Mouse (Mus musculus) layer of hippocampus, postnatal 36 days (tissue): ENCODE data around the gene Mtmr6. TPM values are rescaled to one million over a fixed set of nuclear protein-coding genes. Genes with fewer than 3 reads are reported as not detected.
A peak's percentile ranks its signal among the peaks of the same experiment; 100 is the strongest.

Source experiments
- DNase-seq, 2 experiments: peaks; one replicate each; pipeline ENCODE4 v3.0.0; 2022
- total RNA-seq, 2 experiments: library from RNA; stranded (reverse); gene quantifications; 2 replicates each; pipeline ENCODE4 v1.2.3; 2021

The Mtmr6 gene
- total RNA-seq: 100 to 1,000 TPM; 109 to 110 TPM

DNA sequence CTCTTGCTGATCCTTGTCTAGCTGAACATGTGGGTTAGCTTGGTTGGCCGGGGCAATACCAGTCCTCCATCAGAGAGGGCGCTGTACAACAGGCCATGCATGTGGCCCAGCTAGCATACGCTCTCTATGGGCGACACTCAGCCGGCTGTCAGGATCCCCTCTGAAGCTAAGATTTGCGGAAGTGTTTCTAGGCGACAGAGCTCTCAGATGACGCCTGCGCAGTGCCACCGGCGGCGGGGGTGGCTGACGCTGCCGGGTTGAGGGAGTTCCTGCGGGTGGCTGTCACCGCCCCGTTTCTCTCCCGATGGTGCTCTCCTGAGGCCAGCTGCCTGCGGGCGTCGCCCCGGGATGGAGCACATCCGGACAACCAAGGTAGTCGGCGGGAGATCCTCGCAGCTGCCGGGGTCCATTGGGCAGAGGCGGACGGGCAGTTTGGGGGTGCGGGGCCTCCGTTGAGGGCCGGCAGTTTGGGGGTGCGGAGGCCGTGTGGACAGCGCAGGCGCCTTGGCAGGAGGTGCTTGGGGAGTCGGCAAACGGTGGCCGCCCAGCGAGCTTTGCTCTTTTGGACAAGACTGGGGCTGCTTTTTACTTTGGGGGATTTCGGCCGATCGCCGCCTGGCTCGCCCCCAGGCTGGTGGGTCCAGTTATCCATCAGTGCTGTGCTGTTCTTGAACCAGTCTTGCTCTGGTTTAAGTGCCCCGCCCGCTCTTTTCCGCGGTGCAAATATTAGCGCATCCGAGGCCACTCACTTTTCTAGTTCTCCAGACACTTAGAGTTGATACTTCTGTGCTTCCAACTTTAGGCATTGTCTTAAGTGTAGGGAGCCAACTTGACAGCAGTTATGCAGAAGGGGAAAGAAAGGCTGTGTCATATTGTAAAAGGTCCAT lies at the start of gene Mtmr6:
Gene Mtmr6, plus strand, starts transcription at position 239 of the 887 bp plus-strand sequence.
- peak; percentile 93 to 94 for DNase-seq

DNA sequence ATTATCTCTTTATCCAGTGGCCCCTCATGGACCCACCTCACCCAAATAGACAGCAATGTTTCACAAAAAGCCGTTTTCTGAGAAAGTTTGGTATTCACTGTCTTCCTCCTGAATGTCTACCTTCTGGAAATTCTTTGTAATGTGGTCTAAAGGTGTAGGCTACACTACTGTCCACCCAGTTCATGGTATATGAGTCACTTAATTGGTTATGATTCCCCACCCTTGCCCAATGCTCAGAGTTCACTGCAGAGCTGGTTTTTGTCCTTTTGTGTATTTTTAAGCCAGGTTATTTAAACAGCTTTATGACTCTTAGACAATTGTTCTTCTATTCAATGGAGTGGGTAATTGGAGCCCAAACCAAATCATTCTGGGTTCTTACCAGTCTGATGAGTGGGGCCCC lies 48.9 kb upstream of the Mtmr6 start:
- DNase-seq: no peak

DNA sequence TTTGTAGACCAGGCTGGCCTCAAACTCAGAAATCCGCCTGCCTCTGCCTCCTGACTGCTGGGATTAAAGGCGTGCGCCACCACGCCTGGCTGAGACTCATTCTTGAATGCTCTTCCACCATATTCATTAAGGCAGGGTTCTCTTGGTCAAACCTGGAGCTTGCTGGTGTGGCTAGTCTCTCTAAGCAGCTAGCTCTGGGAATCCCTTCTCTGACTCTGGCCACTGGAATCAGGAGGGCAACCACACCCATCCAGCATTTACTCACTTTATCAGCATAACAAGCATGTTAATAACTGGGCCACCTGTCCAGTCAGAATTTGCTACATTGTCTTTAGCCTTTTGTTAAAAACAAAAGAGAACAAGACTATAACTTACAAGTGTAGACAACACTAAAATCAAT lies 47.4 kb upstream of the Mtmr6 start:
- DNase-seq: no peak

DNA sequence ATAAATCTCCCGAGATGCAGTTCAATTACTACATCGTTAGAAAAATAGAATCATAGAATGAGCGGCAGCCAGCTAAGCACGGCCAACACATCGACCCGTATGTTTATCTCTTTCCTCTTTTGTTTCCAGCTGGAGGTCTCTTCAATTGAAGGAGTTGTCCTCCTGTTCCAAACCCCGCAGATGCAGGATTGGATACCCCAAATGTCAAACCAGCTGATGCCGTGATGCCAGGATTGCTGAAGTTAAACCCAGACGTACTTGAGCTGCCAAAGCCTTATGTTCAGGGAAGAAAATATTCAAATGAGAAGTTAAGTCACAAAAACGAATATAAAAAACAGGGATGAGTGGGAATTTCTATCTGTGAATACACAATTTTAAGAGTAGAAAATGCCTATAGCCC lies 45.1 kb upstream of the Mtmr6 start:
- DNase-seq: peak; percentile 58 to 67

DNA sequence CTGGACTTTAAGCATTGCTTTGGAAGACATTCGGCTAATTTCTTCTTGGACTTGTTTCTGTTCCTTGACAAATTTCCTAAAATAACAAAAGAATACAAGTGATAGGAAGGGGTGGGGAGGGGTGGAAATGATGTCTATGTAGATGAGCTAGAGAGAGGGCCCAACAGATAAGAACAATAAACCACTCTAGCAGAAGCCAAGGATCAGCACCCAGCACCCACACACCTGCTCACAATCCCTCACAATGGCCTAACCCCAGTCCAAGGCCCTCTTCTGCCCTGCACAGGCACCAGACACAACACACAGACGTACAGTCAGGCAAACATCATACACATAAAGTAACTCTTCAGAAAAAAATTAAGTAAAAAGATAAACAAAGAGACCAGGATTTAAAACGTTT lies 26.5 kb upstream of the Mtmr6 start:
- DNase-seq: no peak

DNA sequence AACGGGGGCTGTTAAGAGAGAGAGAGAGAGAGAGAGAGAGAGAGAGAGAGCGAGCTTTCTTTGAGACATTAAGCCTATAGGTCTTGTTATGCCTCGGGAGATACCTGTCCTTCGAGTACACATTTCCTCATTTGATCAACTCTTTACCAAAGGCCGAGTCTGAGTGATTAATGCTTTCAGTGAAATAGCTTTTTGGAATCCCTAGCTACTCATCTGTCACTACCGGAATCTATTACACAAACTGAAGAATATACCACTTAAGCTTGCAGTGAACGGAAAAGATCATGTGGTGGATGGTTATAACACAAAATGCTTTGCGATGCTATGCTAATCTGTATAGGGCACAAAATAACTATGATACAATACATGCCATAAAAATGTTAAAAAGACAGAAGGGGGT lies 14.7 kb upstream of the Mtmr6 start:
- DNase-seq: no peak

DNA sequence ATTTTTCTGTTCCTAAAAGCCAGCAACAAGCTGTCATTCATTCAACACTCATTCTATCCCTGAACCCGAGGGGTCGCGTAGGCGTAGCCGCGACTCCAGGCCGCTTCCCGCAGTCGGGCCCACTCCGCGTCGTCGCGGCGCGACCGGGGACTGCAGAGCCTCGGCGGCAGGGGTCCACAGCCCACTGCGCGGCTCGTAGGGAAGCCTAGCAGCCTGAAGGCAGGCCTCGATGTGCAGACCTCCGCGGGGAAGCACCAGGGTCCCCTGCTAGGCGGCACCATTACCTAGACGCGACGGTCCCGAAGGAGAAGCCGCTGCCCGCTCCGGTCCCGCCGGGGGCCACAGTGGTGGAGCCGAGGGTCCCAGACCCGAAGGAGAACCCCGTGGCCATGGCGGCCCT lies 14.1 kb upstream of the Mtmr6 start:
- no peak for DNase-seq

DNA sequence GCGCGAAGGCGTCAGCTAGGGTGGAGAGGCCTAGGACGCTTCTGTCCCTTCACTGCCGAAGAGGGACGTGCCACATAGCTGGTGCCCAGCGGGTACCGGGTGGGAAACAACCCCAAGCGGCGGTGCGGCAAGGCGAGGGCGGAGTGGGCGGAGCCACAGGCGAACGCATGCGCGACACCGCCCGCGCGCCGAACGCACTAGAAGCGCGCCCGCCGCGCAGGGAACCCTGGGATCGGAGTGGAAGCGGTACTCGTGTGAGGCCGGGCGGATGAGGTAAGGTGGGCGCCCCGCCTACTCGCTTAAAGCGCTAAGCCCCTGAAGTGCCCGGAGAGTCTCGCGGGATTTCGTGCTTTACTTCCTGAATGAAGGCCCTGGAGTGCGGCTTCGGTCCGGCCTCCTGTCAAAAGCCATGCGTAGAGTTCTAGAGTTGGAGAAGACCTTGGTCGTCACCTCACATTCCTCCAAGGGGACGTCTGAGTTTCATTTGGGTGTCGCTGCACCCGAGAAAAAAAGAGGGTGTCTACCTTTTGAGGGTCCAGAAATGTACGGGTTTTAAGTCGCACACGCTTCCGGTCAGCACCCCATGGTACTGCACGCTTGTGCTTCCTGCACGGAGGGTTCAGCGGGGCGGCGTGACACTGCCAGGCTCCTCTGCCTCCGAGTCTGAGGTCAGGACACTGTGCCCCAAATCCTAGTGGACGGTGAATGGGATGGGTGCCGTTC lies 13.6 kb upstream of the Mtmr6 start, which contains the start of the genes Nupl1 and Gm49336:
Gene Nupl1, minus strand, starts transcription at position 151 of the 723 bp plus-strand sequence.
Gene Gm49336, minus strand, starts transcription at position 227 of the 723 bp plus-strand sequence.
- DNase-seq: peak; percentile 98

DNA sequence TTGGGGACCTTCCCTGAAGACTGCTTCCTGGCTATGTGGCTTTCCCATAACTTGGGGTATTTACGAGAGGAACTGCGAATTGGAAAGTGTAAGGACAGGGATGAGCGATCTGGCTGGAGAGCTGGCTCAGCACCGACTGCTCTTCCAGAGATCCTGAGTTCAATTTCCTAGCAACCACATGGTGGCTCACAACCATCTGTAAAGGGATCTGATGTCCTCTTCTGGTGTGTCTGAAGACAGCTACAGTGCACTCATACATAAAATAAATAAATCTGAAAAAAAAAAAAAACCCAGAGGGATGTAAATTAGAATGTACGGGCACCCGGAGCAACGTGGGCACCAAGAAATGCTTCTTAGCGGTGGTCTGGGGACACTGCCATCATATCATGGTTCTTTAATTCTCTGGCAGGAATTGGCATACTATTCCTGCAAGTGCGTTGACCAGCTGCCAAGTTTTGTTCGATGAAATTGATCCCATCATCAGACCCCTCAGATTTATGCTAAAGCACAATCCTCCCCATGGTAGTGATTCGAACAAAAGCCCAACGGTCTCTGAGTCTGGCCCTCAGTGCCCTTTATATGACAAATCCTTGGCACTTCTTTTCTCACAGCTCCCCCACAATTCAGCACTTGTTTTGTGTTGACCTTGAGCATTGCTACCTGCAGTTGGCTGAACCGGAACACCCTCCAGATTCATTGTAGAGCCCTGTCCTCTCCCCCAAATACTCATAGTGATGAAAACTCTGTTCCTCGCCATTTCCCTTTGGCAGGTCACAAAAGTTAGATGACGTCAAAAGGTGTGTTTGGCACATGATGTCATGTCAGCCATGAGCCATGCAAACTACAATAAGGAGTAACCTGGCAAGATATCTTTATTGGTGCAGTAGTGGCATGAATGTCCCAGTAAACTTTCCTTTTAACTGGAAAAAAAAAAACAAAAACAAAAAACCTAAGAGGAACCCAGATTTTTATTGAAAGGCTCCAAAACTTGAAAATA lies 12.7 kb upstream of the Mtmr6 start:
- DNase-seq: no peak

DNA sequence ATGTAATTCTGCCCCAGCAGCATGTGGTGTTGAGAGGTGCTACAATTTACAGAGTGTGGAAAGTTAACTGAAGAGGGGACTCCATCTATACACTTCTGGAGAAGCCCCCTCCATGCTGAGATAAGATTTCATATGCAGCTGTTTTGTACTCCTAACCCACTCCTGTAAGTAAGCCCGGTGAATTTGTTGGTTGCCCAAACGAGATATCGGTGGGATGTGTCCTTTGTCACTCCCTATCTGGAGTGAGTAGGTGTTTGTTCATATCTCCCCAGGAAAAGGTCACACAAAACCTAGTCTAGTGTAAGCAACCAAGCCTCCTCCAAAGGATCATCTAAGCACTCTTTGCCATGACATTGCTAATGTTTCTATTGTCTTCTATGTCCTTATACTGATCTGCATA lies 11.6 kb upstream of the Mtmr6 start:
- DNase-seq: no peak

DNA sequence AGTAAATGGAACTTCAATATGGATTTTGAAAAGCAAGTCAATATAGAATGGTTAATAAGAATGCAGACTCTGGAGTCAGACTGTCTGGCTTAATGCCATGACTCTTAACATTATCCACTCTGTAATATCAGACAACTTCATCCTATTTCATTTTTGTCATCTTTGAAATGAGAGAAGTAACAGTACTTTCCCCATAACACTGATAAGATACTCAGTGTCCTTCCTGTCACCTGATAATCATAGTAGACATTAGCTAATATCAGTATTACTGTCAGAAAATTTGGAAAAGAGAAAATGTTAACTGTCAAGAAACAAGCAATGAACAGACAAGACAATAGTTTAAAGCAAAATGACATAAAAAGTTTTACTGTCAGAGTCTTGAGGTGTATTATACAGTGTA lies 10.3 kb upstream of the Mtmr6 start:
- DNase-seq: no peak

DNA sequence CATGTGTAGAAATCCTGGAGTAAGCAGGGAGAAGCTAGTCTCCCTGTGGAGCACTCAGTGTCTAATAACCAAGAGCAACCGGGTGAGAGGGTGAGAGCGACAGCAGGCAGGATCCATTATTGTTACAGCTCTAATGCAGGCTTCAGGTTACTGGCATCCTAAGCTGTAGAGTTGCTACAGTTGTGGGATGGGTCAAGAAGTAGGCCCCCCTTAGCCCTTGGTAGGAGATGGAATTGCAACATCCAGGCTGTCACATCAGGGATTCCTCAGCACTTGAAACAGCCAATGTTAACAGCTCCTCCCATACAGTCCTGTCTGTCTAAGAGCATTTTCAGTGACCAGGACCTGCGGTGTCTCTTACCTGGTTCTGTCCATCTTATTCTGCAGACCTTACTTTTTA lies 8.7 kb upstream of the Mtmr6 start:
- DNase-seq: no peak

DNA sequence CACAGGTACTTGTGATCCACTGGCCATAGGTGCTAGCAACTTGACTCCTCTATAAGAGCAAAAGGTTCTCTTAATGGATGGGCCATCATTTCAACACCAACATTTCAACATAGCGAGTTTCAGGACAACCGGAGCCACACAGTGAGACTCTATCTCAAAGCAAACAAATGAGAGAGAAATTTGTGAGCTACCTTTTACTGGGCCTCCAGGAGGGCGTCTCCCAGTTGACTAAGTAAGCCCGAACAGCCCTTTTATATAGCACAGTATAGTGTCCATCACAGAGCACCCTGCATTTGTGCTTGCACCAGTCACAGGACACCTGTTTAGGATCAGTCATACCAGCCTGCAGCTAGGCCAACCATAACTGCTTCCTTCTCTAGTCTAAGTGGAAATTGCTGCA lies 7.9 kb upstream of the Mtmr6 start:
- DNase-seq: no peak

DNA sequence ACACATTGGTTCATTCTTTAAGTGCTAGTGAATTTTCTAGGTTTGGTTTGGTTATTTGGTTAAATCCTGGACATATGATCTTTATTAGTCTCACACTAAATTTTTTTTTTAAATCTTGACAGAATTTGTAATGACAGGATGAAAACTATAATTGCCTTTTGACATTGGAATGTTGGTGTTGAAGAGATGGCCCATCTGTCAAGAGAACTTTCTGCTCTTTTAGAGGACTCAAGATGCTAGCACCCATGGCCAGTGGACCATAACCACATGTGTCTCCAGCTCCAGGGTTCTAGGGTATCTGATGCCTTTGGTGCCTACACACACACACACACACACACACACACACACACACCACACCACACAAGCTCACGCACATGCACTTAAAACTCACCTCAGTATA lies 7.2 kb upstream of the Mtmr6 start:
- DNase-seq: no peak

DNA sequence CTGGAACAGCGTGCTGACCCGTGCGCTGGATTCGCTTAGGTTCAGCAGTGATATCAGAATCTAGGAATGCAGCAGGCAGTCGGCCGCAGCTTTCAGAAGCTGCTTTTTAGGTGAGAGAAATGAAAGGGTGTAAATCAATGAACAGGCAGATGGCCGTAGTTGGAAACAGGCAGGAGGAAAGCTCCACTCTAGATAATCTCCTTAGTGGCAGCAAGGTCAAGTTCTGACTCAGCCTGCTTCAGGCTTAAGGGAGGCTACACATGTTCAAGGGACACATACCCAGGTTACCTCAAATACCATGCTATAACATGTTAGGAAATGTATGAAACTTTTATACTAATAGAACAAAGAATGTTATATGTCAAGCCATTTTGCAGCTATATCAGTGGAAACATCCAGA lies 2.7 kb upstream of the Mtmr6 start:
- DNase-seq: no peak

DNA sequence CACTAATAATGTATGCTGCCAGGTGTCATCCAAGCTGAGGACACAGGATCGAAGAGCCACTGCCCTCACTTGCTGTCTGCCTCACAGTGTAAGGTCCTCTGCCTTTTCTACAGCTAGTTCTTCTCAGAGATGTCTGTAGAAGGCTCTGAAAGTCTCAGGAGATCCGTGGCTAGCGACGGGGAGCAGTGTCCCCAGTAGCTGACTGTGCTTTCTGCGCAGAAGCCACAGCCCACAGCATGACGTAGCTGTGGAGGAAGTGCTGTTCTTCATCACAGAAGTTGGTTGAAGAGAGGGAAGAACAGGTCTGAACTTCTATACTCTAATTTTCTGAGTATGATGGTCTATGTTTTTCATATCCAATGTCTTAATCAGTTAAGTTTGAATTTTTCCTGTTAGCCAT lies 4.3 kb downstream of the Mtmr6 start:
- no peak for DNase-seq

DNA sequence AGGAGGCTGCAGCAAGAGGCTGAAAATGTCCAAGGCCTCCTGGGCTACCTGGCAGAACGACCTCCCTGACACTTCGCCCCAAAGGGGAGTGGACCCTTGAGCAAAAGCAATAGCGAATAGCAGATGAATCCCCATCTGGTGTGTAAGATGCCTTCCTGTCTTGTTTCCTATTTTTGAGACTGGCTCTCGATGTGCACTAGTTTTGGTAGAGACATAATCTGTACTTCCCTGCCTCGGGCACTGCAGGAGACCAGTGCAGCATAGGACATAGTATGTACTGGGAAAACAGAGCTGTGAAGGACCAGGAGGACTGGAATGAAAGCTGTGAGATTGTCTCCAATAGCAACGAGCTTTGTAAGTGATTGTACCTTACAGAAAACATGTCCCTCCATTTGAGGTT lies 8.3 kb downstream of the Mtmr6 start:
- no peak for DNase-seq

DNA sequence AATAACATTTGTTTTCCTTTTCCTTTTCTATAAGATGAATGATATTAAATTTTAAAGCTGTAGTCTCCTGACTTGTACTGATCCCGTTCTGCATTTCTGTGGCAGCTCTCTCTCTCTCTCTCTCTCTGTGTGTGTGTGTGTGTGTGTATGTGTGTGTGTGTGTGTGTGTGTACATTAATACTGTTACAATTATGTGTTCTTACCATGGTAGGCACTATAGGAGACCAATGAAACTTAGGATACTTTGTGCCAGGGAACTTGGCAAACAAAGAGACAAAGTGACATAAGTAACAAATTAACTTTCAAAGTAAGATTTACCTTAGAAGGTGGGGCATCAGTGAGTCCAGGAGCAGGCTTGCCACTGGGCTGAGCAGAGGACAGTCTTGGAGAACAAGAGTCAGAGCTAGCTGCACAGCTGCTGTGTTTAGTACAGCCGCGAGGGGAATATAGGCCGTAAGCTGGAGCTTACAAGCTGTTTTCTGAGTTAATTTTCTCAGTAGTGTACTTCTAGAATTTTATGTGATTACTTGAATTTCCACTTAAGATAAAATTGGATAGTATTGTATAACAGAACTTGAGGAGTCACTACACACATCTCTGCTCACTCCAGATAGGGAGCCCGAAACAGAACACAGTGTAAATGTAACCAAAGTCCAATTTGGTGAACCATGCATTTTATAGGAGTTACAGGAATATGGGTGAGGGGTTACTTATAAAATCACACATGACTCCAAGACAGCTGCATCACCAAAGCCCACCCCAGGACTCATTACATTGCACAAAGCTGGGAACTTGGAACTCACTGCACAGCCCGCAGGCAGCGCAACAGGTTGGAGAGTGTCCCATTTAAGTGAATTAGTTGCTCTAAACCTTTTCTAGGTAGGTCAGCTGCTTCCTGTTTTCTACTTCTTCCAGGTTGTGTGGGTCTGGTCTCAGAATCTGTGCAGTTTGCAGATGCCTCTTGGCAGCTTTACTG lies 10.6 kb downstream of the Mtmr6 start:
- DNase-seq: no peak

DNA sequence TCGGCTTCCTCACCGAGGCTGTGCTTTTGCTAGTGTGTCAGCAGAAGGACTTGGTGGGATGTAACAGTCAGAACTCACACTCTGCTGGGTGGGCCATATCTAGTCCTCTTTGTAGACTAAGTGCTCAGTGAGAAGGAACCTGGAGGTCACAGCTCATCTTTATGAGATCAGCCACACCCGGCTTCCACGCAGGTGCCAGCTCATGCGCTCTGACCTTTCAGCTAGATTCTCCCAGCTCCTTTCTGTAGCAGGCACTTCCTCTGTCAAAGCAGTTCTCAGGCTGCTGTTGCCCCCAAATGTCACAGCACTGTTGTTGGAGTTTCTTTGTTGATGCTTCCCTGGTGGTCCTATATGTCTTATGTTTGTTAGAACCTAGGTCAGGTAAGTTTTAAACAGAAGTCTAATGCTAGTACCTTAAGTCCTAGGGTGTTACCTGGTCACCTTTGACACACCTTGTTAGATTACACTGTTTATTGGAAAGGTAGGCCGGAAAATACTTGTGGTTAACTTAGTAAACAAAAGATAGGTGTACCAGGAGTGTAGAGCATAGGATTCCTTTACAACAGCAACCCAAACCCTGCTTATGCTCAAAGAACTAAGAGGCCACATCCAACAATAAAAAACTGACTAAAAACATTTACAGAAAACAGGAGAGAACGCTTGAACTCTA lies 21.3 kb downstream of the Mtmr6 start:
- DNase-seq: no peak

DNA sequence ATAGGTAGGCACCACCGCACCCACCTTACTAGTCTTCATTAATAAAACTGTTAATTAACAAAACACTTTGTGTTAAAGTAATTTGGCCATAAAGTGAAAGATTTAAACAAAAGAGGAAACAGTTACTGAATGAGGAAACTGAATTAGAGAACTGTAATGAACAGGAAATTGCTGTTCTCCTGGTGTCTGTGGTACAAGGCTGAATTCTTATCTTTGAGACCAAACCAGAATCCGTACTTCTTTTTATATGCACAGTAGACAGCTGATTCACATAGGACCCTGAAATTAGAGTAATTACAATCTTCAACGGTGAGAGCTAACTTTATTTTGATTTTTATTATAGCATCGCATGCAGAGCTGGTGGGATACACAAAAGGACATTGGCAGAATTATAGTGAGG lies 25.3 kb downstream of the Mtmr6 start:
- DNase-seq: no peak

DNA sequence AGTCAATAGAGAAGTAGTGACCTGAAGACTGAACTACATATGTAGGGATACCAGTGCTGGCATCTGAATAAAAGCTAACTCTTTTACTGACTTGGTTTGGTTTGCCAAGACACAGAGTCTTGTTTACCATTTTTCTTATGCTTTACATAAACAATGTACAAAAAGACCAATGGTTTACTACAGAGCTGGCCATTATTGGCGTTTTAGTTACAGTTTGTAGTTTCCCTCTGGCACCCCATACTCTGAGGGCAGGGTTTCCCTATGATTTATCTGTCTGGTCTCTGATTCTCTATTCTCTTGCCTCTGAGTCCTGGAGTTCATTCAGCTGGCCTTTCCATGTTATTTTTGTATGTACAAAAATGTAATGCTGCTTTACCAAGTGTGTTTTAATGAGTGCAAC lies 30.5 kb downstream of the Mtmr6 start:
- no peak for DNase-seq
